Mouse (Mus musculus) thymus, adult 2 months (tissue): ENCODE results near the gene Irs1. TPM values are rescaled to one million over a fixed set of nuclear protein-coding genes. Genes with fewer than 3 reads are reported as not detected.

ENCODE experiments used
- DNase-seq: peaks from one replicate; pipeline ENCODE4 v3.0.0; 2021
- H3K27ac ChIP-seq: fragments of 200-500 bp; 2 replicates; pipeline ENCODE4 v1.5.1; 2012; ENCODE audit warnings: low read length, control low read depth; ENCODE audit not compliant: control insufficient read depth, insufficient read depth
- H3K27me3 ChIP-seq: fragments of 200-500 bp; 2 replicates; pipeline ENCODE4 v1.6.1; 2012; ENCODE audit warnings: mild to moderate bottlenecking, low read length, moderate library complexity, mixed read lengths; ENCODE audit not compliant: control insufficient read depth, insufficient read depth
- H3K36me3 ChIP-seq: fragments of 200-500 bp; 2 replicates; pipeline ENCODE4 v1.6.1; 2012; ENCODE audit warnings: mild to moderate bottlenecking, low read length, moderate library complexity; ENCODE audit not compliant: control insufficient read depth, insufficient read depth
- H3K4me1 ChIP-seq: fragments of 200-500 bp; replicated peaks from 2 replicates; pipeline ENCODE4 v1.6.1; 2012; ENCODE audit warnings: low read length; ENCODE audit not compliant: control insufficient read depth, insufficient read depth
- H3K4me3 ChIP-seq: fragments of 200-500 bp; 2 replicates; pipeline ENCODE4 v1.5.1; 2012; ENCODE audit warnings: mild to moderate bottlenecking, low read length, control low read depth, moderate library complexity; ENCODE audit not compliant: control insufficient read depth, insufficient read depth
- CTCF ChIP-seq: fragments of 200-500 bp; IDR thresholded peaks from 2 replicates; pipeline ENCODE4 v1.5.1; 2012; ENCODE audit warnings: mild to moderate bottlenecking, control low read depth, low read length, moderate library complexity, borderline replicate concordance; ENCODE audit not compliant: control insufficient read depth, poor library complexity, insufficient read depth; ENCODE audit errors: extremely low read depth
- POLR2A ChIP-seq: fragments of 200-500 bp; IDR thresholded peaks from 2 replicates; pipeline ENCODE4 v1.6.1; 2012; ENCODE audit warnings: mild to moderate bottlenecking, low read length, control low read depth, moderate library complexity; ENCODE audit not compliant: control insufficient read depth, poor library complexity, insufficient read depth; ENCODE audit errors: extremely low read depth
- WGBS: fragments of 180-500 bp; shearing (Covaris S2); methylation state at CpG from one replicate; pipeline ENCODE4 v1.1.7; 2018; 5-methylcytosine and 5-hydroxymethylcytosine counted together
- polyA plus RNA-seq: library from polyadenylated mRNA; depleted of rRNA; stranded (reverse); fragments of >200 nt; gene quantifications from 2 replicates; pipeline ENCODE4 v1.2.3, GENCODE M21; 2012

Irs1 gene
- polyA plus RNA-seq, 1 experiment: 1.8 TPM

- H3K27ac ChIP-seq: no peak overlapping the region
- no peaks in the 10 kb centered on the region for H3K27me3 ChIP-seq
- no peak overlapping the region for H3K4me3 ChIP-seq
- no peaks in the 10 kb centered on the region for H3K36me3 ChIP-seq
- WGBS: 81% methylated on average over 4 of the region's 4 CpGs
- TF ChIP-seq CTCF (no peak), POLR2A (no peak)
- H3K4me1 ChIP-seq: no peaks in the 10 kb centered on the region
- DNase-seq: no peak
Measured at GRCm38 (mm10) chr1:82324131-82324785, 33.0 kb upstream of the Irs1 start.

GRCm38 (mm10) chr1:82321441-82321840 lies 30.2 kb upstream of the Irs1 start:
- no peak for TF ChIP-seq POLR2A
- no peak for TF ChIP-seq CTCF
- WGBS: 92% methylated on average over 1 of the region's 1 CpGs
- H3K27me3 ChIP-seq: no peaks in the 10 kb centered on the region

GRCm38 (mm10) chr1:82320864-82321263 lies 29.6 kb upstream of the Irs1 start:
- H3K27ac ChIP-seq: no peak overlapping the region
- no peak for TF ChIP-seq POLR2A
- TF ChIP-seq CTCF: no peak
- DNase-seq: no peak
- 97% methylated on average over 10 of the region's 10 CpGs for WGBS
- no peaks in the 10 kb centered on the region for H3K36me3 ChIP-seq
- no peak overlapping the region for H3K4me3 ChIP-seq
- H3K4me1 ChIP-seq: peaks cover 5% of the 10 kb centered on the region
- no peaks in the 10 kb centered on the region for H3K27me3 ChIP-seq

More at GRCm38 (mm10) chr1:82321441-82321840, 30.2 kb upstream of the Irs1 start:
- DNase-seq: no peak
- Histone ChIP-seq H3K4me3 (no peak overlapping the region), H3K36me3 (no peaks in the 10 kb centered on the region), H3K27ac (no peak overlapping the region), H3K4me1 (peaks cover 2% of the 10 kb centered on the region; the same call in 1 of the 2 replicates)

GRCm38 (mm10) chr1:82320456-82320855 lies 29.2 kb upstream of the Irs1 start:
- peaks cover 5% of the 10 kb centered on the region for H3K4me1 ChIP-seq
- WGBS: 90% methylated on average over 6 of the region's 6 CpGs
- no peak overlapping the region for H3K27ac ChIP-seq
- no peaks in the 10 kb centered on the region for H3K27me3 ChIP-seq
- TF ChIP-seq POLR2A: no peak
- TF ChIP-seq CTCF: no peak
- DNase-seq: no peak
- no peak overlapping the region for H3K4me3 ChIP-seq
- H3K36me3 ChIP-seq: no peaks in the 10 kb centered on the region

- peak overlapping the region; percentile 68 for H3K27ac ChIP-seq
- H3K4me3 ChIP-seq: peak overlapping the region; percentile 71
- WGBS: under 1% methylated on average over 26 of the region's 26 CpGs
- no peaks in the 10 kb centered on the region for H3K27me3 ChIP-seq
- DNase-seq: peak; percentile 61
- H3K36me3 ChIP-seq: no peaks in the 10 kb centered on the region
- TF ChIP-seq POLR2A (no peak), CTCF (peak; percentile 10; the same call in 1 of the 2 replicates)
- peaks cover 5% of the 10 kb centered on the region for H3K4me1 ChIP-seq
Measured at GRCm38 (mm10) chr1:82316746-82317126, 25.5 kb upstream of the Irs1 start.

- peak within 1 kb of the TSS; percentile 71 for H3K4me3 ChIP-seq
- peak within 1 kb of the TSS; percentile 68 for H3K27ac ChIP-seq
- peak; percentile 96 for DNase-seq
- H3K4me1 ChIP-seq: peaks cover 5% of the 10 kb centered on the region
- TF ChIP-seq POLR2A (peak; percentile 83), CTCF (peak; percentile 23; the same call in 1 of the 2 replicates)
- H3K36me3 ChIP-seq: no peaks in the 10 kb centered on the region
- no peaks in the 10 kb centered on the region for H3K27me3 ChIP-seq
- 9% methylated on average over 47 of the region's 47 CpGs for WGBS
Measured at GRCm38 (mm10) chr1:82316111-82316745, 25.0 kb upstream of the Irs1 start, which contains the start of gene Rhbdd1. Gene Rhbdd1, plus strand, starts transcription at chr1:82316452.
